Mouse (Mus musculus): ENCODE results near the gene Numbl.

The Numbl gene

DNA sequence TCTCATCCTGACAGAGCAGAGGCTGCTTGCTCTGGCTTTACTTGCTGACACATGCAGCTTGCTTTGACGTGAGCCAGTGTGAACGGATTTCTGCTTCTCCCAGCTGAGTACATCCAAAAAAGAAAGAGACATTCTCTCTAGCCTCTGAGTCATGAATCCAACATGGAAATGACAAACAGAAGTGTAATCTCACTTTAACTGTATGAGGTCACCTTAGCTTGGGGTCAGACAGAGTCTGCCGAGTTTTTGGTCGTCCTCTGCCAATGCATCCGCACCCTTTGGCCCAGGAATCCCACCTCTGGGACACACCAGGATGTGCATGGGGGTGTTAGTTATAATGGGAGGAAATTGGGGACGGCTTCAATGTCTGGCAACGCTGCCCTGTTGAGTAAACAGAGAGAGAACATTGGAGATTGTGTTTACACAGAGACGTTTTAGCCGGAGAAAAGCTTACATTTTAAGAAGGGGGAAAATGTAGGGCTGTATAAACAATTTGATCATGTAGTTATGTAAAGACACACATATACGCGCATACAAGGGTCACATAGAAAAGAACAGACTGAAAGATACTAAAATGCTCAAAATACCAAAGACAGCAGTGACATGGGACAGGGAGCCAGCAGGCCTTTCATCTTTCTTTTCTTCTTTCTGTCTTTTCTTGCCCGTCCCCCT lies 33.7 kb downstream of the Numbl start:
- DNase-seq (ENCODE audit: extremely low spot score, low read depth, low spot score), result no peak

- DNase-seq (ENCODE audit: extremely low spot score, low read depth, low spot score), result no peak
Observed at GRCm38 (mm10) chr7:27295956-27296355, 37.7 kb downstream of the Numbl start.

DNA sequence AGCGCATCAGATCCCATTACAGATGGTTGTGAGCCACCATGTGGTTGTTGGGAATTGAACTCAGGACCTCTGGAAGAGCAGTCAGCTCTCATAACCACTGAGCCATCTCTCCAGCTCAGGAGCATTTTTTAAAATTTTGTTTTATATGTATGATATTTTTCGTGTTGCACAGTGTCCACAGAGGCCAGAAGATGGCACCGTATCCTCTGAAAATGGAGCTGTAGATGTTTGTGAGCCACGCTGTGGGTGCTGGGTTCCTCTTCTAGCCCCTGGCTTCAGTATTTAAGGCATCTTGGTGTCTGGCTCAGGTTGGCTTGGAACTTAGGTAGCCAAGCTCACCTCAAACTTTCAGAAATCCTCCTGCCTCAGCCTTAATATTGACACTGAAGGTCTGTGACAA lies 38.3 kb downstream of the Numbl start:
- no peak for DNase-seq (ENCODE audit: extremely low spot score, low read depth, low spot score)

GRCm38 (mm10) chr7:27298033-27298610 lies 39.9 kb downstream of the Numbl start:
- DNase-seq (ENCODE audit: extremely low spot score, low read depth, low spot score), result no peak

DNA sequence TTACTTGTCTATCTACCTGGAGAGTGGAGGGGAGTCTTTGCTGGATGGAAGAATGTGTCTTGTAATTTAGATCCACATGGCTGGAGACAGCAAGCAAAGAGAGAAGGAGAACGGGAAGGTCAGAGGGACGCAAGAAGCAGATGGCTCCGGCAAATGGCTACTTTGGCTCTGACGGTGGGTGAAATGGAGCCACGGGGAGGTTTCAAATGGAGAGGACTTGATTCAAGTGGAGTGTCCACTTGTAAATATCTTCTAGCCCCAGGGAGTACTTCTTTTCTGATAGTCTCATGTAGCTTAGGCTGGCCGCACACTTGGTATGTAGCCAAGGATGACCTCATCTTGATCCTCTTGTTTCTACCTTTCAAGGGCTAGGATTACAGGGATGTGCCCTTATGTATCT lies 40.6 kb downstream of the Numbl start:
- no peak for DNase-seq (ENCODE audit: extremely low spot score, low read depth, low spot score)

DNA sequence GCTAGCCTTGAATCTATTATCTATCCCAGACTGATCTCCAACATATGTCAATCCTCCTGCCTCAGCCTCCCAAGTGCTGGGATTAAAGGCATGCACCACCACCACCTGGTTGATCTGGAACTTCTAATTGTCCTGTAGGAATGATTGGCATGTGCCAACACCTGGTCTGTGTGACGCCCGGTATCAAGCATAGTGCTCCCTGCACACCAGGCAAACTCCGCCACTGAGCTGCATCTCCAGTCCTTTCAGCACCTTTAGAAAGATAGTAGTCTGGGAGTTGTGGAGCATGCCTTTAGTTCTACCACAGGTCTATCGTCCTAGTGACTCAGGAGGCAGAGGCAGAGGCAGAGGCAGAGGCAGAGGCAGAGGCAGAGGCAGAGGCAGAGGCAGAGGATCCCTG lies 42.1 kb downstream of the Numbl start:
- DNase-seq (ENCODE audit: extremely low spot score, low read depth, low spot score), result no peak

DNA sequence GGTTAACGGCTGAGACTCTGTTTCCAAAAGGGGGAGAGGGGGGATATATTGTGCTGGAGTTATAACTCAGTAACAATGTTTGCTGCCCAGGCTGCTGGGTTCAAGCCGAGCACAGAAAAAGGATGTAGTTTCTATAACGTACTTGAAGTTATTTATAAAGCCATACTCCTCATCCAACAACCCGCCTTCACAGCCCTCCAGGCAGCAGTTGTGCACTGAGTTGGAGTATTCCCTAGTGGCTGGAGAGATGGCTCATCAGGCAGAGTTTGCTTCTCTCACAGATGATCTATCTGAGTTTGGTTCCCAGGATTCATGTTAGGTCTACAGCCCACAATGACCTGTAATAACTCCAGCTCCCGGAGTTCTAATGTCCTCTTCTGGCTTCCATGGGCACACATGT lies 42.6 kb downstream of the Numbl start:
- DNase-seq (ENCODE audit: extremely low spot score, low read depth, low spot score), result no peak

DNA sequence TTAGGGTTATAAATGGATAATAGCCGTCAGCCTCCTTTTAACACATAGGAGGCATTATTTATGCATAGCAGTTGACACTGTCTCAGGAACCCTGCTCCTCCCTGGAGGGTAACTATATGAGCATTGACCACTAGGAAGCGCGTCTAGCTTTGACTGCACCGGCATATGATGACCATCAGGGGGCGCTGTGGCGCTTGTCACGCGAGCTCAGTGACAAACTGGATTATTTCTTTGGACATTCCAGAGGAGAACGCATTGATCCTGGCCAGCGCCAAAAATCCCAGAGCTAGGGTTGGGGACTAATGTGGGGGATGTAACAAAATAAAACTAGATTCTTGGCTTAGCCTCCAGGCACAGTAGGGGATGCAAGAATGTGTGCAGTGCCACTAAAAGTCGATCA lies 43.9 kb downstream of the Numbl start:
- DNase-seq (ENCODE audit: extremely low spot score, low read depth, low spot score), result no peak

GRCm38 (mm10) chr7:27305091-27305730 lies 47.0 kb downstream of the Numbl start:
- no peak for DNase-seq (ENCODE audit: extremely low spot score, low read depth, low spot score)

DNA sequence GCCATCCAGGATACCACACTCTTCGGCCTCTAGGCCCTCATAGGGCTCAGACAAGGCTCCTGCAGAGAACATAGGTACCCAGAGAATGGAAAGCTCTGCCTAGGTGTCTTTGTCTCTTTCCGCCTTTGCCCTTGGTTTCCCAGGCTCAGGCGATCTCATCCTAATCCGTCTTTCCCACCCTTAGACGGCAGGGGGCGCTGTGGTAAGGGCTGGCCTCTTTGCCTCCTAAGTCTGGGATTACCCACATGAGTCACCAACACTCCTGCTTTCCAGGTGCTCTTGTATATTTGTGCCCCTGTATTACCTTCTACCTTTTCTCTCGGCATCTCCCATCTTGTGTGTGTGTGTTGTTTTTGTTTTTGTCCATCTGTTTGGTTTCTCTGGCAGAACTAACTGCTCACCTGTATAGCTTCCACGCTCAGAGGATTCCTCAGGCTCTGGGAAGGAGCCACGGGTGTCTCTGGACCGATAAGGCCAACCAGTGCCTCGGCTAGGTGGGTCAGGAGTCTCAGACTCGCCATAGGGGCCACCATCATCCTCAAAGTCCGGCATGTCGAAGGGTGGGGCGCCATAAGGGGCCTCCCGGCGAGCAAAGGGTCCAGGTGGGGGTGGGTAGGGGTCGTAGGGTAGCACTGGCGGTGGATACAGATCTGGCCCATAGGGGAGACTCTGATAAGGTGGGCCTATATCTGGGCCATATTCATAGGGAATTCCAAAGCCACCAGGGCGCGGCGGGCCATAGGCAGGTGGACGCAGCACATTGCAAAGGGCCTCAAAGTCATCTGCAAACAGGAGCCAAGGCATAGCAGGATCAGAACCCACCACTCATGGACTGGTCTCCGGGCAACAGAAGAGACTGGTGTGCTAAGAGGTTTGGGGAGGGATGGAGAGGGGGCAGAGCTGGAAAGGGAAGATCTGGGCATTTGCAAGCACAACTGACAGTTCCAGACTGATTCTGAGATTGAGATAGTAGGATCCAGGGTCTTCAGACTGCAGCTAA lies 48.2 kb downstream of the Numbl start:
- no peak for DNase-seq (ENCODE audit: extremely low spot score, low read depth, low spot score)

DNA sequence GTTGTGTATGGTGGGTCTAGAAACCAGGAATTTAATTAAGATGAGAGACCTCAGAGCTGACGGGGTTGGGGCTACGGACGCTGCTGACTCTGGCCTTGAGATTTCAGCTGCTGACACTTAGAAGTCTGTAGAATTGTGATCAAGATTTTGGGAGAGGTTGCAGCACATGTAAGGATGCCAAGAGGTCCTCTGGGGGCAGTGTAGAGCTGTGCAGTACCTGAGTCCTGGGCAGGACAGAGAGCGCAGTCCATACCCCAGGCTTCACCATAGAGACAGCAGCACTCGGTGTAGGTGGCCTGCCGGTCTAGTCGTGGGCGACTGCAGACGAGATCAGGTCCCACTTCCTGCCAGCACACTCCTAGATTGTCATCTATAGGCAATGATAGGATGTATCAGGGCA lies 49.3 kb downstream of the Numbl start:
- DNase-seq (ENCODE audit: extremely low spot score, low read depth, low spot score), result no peak

DNA sequence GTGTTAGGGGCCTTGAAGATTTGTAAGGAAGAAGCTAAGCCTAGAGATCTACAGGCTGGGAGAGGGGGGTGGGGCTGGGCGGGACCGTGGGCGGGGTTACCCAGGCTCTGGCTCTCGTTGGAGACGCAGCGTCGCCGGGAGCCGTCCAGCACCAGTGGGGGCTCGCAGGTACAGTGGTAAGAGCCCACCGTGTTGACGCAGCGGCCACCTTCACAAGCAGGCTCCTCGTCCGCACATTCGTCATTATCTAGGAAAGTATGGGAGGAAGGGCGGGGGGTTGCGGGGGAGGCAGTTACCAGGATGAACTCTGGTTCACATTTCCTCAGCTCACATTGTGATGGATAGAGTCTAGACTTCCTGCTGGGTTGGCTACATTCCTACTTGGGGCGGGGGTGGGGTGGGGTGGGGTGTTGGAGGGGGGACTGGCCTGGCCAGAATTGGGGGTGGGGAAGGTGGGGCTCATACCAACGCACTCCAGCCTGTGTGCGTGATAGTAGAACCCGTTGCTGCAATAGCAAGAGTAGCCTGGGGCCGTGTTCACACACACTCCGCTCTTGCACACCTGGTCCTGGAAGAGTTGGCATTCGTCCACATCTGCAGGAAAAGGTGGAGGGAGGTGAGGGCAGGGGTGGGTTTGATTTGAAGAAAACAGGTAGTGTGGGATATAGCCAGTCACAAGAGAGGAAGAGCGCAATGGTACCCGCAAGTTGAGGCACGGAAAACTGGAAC lies 50.8 kb downstream of the Numbl start:
- no peak for DNase-seq (ENCODE audit: extremely low spot score, low read depth, low spot score)

DNA sequence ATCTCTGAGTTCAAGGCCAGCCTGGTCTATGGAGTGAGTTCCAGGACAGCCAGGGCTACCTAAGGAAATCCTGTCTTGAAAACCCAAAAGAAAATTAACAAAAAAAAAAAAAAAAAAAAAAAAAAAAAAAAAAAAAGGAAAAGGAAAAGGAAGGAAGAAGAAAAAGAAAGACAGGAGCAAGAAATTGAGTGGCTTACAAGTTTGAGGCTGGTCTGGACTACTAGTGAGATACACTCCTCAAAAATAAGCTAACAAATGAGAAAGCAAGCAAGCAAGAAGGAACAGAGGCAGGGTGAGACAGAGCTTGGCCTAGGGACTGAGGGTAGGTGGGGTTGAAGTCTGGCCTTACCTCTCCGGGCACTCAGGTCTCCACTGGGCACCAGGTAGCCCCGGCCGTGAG lies 51.6 kb downstream of the Numbl start:
- DNase-seq (ENCODE audit: extremely low spot score, low read depth, low spot score), result no peak

- DNase-seq (ENCODE audit: extremely low spot score, low read depth, low spot score), result no peak
Observed at GRCm38 (mm10) chr7:27310306-27310705, 52.1 kb downstream of the Numbl start.

DNA sequence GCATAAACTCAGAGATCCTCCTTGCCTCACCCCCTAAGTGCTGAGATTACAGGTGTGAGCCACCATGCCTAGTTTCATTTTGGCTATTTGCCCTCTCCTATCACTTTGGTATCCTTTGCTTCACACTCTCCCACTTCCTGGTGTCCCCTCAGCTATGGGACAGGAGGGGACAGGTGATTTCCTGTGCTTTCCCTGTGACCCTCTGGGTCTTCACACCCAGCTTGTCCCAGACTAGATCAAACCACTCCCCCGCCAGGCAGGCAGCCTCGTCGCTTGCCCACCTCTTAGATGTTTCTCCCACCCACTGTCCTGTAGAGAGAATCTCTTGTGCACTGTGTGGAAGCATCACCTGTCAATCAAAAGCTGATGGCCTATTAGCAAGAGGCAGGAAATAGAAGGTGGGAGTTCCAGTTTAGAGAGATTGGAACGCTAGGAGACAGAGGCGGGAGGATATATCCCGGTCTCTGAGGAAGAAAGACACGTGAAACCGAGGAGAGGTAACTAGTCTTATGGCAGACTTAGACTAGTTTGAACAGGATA lies 52.8 kb downstream of the Numbl start:
- DNase-seq (ENCODE audit: extremely low spot score, low read depth, low spot score), result no peak

DNA sequence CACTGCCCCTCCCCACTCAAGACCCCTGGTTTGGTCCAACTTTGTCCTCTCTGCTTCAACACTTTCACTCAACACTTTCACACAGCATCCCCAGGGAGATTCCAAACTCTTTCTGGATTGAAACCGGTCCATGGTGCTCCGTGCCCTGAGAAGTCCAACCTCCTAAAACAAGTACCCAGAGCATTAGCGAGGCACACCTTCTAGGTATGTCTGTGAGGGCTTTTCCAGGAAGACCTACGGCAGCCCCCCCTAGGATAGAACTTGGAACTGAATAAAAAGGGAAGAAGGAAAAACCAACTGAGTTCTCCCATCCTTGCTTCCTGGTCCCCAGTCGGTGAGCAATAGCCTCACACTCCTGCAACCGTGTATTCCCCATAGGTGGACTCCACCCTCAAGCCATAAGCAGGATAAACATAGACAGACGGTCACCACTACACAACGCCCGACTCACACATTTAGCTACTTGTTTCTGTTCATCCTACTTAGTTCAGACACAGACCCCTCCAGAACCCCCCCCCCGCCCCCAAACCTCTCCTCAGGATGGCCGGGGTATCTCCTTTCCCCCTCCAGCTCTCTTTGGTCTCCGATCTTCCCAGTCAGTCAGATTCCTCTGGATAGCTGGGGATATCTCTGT lies 53.5 kb downstream of the Numbl start:
- DNase-seq (ENCODE audit: extremely low spot score, low read depth, low spot score), result no peak

GRCm38 (mm10) chr7:27314393-27314792 lies 56.2 kb downstream of the Numbl start:
- DNase-seq (ENCODE audit: extremely low spot score, low read depth, low spot score), result no peak

DNA sequence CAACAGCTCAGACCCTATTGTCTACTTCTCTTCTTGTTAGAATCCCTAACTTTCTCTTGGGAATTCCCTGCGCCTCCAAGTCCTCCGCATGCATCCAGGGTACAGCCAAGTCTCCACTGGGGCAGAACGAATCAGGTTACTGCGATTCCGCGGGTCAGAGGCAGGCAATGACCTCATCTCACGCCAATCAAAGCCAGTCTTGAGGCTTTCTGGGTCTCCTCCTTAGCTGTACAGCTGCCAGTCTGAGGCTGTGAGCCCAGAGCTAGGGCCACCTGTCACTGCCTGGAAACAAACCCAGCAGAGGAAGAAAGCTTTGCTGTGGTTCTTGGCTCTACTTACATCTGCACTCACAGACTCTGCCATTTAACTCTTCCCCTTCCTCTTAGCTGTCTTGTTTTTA lies 57.7 kb downstream of the Numbl start:
- DNase-seq (ENCODE audit: extremely low spot score, low read depth, low spot score), result no peak

GRCm38 (mm10) chr7:27319411-27319810 lies 61.2 kb downstream of the Numbl start:
- no peak for DNase-seq (ENCODE audit: extremely low spot score, low read depth, low spot score)

- no peak for DNase-seq (ENCODE audit: extremely low spot score, low read depth, low spot score)
Observed at GRCm38 (mm10) chr7:27322291-27322690, 64.1 kb downstream of the Numbl start.

All from hindlimb bud, embryonic 11.5 days (tissue).